Mouse (Mus musculus) testis, adult 2 months (tissue): ENCODE measurements around the gene Slc4a5.

ENCODE experiments used
- CTCF ChIP-seq: fragments of 200-500 bp; IDR thresholded peaks from 2 replicates; pipeline ENCODE4 v1.5.1; 2012; ENCODE audit warnings: low read depth, mild to moderate bottlenecking, inconsistent platforms, low read length, moderate library complexity; ENCODE audit not compliant: control insufficient read depth, insufficient read depth, insufficient replicate concordance
- POLR2A ChIP-seq: fragments of 200-500 bp; IDR thresholded peaks from 2 replicates; pipeline ENCODE4 v1.6.1; 2012; ENCODE audit warnings: low read depth, mild to moderate bottlenecking, inconsistent platforms, low read length, moderate library complexity; ENCODE audit not compliant: control insufficient read depth

DNA sequence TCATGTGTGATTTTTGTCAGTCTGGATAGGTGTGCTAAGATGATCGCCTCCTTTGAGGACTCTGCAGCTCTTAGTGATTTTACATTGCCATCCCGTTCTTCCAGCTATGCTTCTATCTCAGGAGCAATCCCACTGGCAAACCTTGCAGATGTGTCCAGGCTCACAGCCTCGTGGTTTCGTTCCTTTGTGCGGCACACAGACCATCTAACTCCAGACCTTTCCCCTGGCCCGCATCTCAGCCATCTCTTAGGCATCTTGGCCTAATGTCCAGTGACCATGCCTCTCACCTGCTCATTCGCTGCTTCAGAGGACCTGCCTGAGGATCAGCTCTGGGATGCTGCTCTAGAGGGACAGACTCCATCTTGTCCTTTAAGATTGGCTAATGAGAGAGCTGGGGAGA, 130.5 kb downstream of the Slc4a5 start:
- TF ChIP-seq CTCF (no peak), POLR2A (no peak)
